ENCODE assay signal across 10 mouse cellular contexts in genomic region chr7:49283507-49284361, GRCm38 (mm10).
A peak's percentile ranks its signal among the peaks of the same experiment; 100 is the strongest.
DNase-seq lines count a peak whose midpoint lies in the region; ATAC-seq and TF ChIP-seq lines count a peak whose summit lies in the region.
"Had no signal": no experiment of that assay in that cellular context is flagged by ENCODE, and none has a peak within 500 bp of the region (broad histone marks: within the 10 kb centered on the region; RNA-seq: fewer than 3 reads in every experiment).

No protein-coding gene starts in this region.

- TF ChIP-seq CTCF in intestine, postnatal 0 days (IDR thresholded peaks at IDR 0.05; ENCODE audit: low read depth): peak; percentile 67
- peak; percentile 61 for TF ChIP-seq CTCF in liver, embryonic 14.5 days (IDR thresholded peaks at IDR 0.05; ENCODE audit: low read depth)

- H3K4me3 ChIP-seq in heart, embryonic 10.5 days: no peak overlapping the region
- no peak overlapping the region for H3K4me3 ChIP-seq in intestine, postnatal 0 days (ENCODE audit: low read depth, low read length)
- no peak overlapping the region for H3K4me3 ChIP-seq in liver, embryonic 14.5 days (ENCODE audit: insufficient read depth in 1 of 2, low read depth in 2 of 2, low read length in 2 of 2)
- no peak overlapping the region for H3K4me3 ChIP-seq in limb, embryonic 10.5 days
- H3K4me3 ChIP-seq: forebrain, embryonic 13.5 days had no signal

- no peak overlapping the region for H3K9ac ChIP-seq in intestine, postnatal 0 days (ENCODE audit: low read depth, low read length)
- no peak overlapping the region; the same call in 1 of the 2 replicates for H3K9ac ChIP-seq in liver, embryonic 14.5 days (replicated peaks)
- H3K9ac ChIP-seq: forebrain, embryonic 13.5 days had no signal

- no peaks in the 10 kb centered on the region for H3K9me3 ChIP-seq in heart, embryonic 10.5 days
- H3K9me3 ChIP-seq in intestine, postnatal 0 days (ENCODE audit: control insufficient read depth): no peaks in the 10 kb centered on the region
- no peaks in the 10 kb centered on the region for H3K9me3 ChIP-seq in liver, embryonic 14.5 days (ENCODE audit: control insufficient read depth, low read length)
- H3K9me3 ChIP-seq in limb, embryonic 10.5 days (replicated peaks): no peaks in the 10 kb centered on the region
- H3K9me3 ChIP-seq: forebrain, embryonic 13.5 days had no signal

- whole genome bisulfite sequencing in heart, embryonic 10.5 days: 67% methylated on average over 11 of the region's 11 CpGs
- 15% methylated on average over 11 of the region's 11 CpGs for WGBS in intestine, postnatal 0 days
- WGBS in liver, embryonic 14.5 days (ENCODE audit: insufficient replicate concordance): 18% methylated on average over 11 of the region's 11 CpGs
- 52% methylated on average over 11 of the region's 11 CpGs for WGBS in limb, embryonic 10.5 days

- ATAC-seq in intestine, postnatal 0 days: peak; percentile 92
- ATAC-seq in liver, embryonic 14.5 days (ENCODE audit: insufficient read depth): peak; percentile 85
- ATAC-seq in CD4-positive, CD25-positive, alpha-beta regulatory T cell, adult 4 months: no peak
- ATAC-seq: forebrain, embryonic 13.5 days had no signal

- H3K36me3 ChIP-seq in heart, embryonic 10.5 days: no peaks in the 10 kb centered on the region
- H3K36me3 ChIP-seq in intestine, postnatal 0 days (ENCODE audit: control insufficient read depth, insufficient read depth): no peaks in the 10 kb centered on the region
- H3K36me3 ChIP-seq in liver, embryonic 14.5 days (replicated peaks; ENCODE audit: control insufficient read depth, insufficient read depth, low read depth): no peaks in the 10 kb centered on the region
- H3K36me3 ChIP-seq in limb, embryonic 10.5 days: no peaks in the 10 kb centered on the region

- peak overlapping the region; percentile 9; the same call in 1 of the 2 replicates for H3K27ac ChIP-seq in heart, embryonic 10.5 days
- H3K27ac ChIP-seq in intestine, postnatal 0 days (ENCODE audit: low read depth, low read length): no peak overlapping the region; the same call in 1 of the 2 replicates
- no peak overlapping the region for H3K27ac ChIP-seq in liver, embryonic 14.5 days
- no peak overlapping the region for H3K27ac ChIP-seq in limb, embryonic 10.5 days
- H3K27ac ChIP-seq: forebrain, embryonic 13.5 days had no signal

- DNase-seq in heart, embryonic 10.5 days (ENCODE audit: low spot score): no peak
- no peak for DNase-seq in heart, adult 11 months
- DNase-seq in 416B (ENCODE audit: low read depth): peak; percentile 4
- DNase-seq in liver, embryonic 14.5 days (ENCODE audit: low read depth in 3 of 3, low spot score in 3 of 3): peak in 2 of 3 experiments; percentile 24 to 39
- no peak for DNase-seq in c-Kit-positive CD71-positive TER-119-positive erythroid progenitor cells, embryonic 14.5 days (ENCODE audit: low spot score)
- no peak for DNase-seq in limb, embryonic 10.5 days (ENCODE audit: low spot score)
- DNase-seq: cerebellum, postnatal 36 days had no signal

- H3K4me1 ChIP-seq in heart, embryonic 10.5 days: peaks cover 25% of the 10 kb centered on the region
- peaks cover 14% of the 10 kb centered on the region; the same call in 1 of the 2 replicates for H3K4me1 ChIP-seq in intestine, postnatal 0 days (replicated peaks; ENCODE audit: control insufficient read depth, insufficient read depth, low read length)
- peaks cover 5 to 18% of the 10 kb centered on the region in 2 experiments for H3K4me1 ChIP-seq in liver, embryonic 14.5 days (replicated peaks; ENCODE audit: control insufficient read depth in 2 of 2, insufficient read depth in 2 of 2, low read length in 1 of 2)
- H3K4me1 ChIP-seq in limb, embryonic 10.5 days: 0 out of 2 replicates have a peak, but pooled peaks cover 3% of the 10 kb centered on the region

- H3K27me3 ChIP-seq in heart, embryonic 10.5 days (ENCODE audit: insufficient read depth, poor library complexity, severe bottlenecking): no peaks in the 10 kb centered on the region
- H3K27me3 ChIP-seq in intestine, postnatal 0 days (replicated peaks; ENCODE audit: control insufficient read depth, insufficient read depth, low read length): no peaks in the 10 kb centered on the region
- no peaks in the 10 kb centered on the region for H3K27me3 ChIP-seq in liver, embryonic 14.5 days (ENCODE audit: control insufficient read depth, insufficient read depth, low read length)
- no peaks in the 10 kb centered on the region for H3K27me3 ChIP-seq in limb, embryonic 10.5 days (ENCODE audit: low read depth, poor library complexity, severe bottlenecking)
- H3K27me3 ChIP-seq: forebrain, embryonic 13.5 days had no signal

- TF ChIP-seq EP300 in liver, embryonic 14.5 days (IDR thresholded peaks at IDR 0.05; ENCODE audit: low read depth): no peak; the same call in none of the 2 replicates

- H3K4me2 ChIP-seq in intestine, postnatal 0 days (replicated peaks; ENCODE audit: low read depth): peak overlapping the region; percentile 24
- H3K4me2 ChIP-seq in liver, embryonic 14.5 days (ENCODE audit: low read depth): peak overlapping the region; percentile 38; the same call in 1 of the 2 replicates
- H3K4me2 ChIP-seq: forebrain, embryonic 13.5 days had no signal

Comparison
In these comparisons a context has a peak if more than half of its experiments do, and no peak if none do; other contexts are left out.
1. DNase-seq: peak in 416B (single experiment) and liver, embryonic 14.5 days (2 of 3); none in heart, embryonic 10.5 days (single experiment), heart, adult 11 months (single experiment), c-Kit-positive CD71-positive TER-119-positive erythroid progenitor cells, embryonic 14.5 days (single experiment) and limb, embryonic 10.5 days (single experiment).